8 mouse cellular contexts compared by ENCODE assay signal in genomic region chr5:136907991-136908857, GRCm38 (mm10). TPM values are rescaled to one million over a fixed set of nuclear protein-coding genes. Genes with fewer than 3 reads are reported as not detected.
A peak's percentile ranks its signal among the peaks of the same experiment; 100 is the strongest.
DNase-seq lines count a peak whose midpoint lies in the region; ATAC-seq and TF ChIP-seq lines count a peak whose summit lies in the region.

Ift22 (plus strand) TSS chr5:136908150.

- peak; percentile 83 to 88 for DNase-seq in gastrocnemius, postnatal 36 days
- peak; percentile 95 to 97 for DNase-seq in left cerebral cortex, postnatal 25 days (ENCODE audit: low spot score in 2 of 2)
- DNase-seq in midbrain, embryonic 10.5 days (ENCODE audit: low spot score), result peak; percentile 94
- peak; percentile 90 for DNase-seq in right cerebral cortex, postnatal 4 days

- peak within 1 kb of the TSS; percentile 63 for H3K4me3 ChIP-seq in cortical plate, adult 2 months (ENCODE audit: insufficient read depth, low read length)
- peak within 1 kb of the TSS; percentile 67 for H3K4me3 ChIP-seq in intestine, embryonic 15.5 days (replicated peaks)
- peak within 1 kb of the TSS; percentile 72 for H3K4me3 ChIP-seq in midbrain, embryonic 10.5 days

- H3K36me3 ChIP-seq in intestine, embryonic 15.5 days, result peaks cover 3% of the 10 kb centered on the region; the same call in 1 of the 2 replicates
- H3K36me3 ChIP-seq in midbrain, embryonic 10.5 days, result peaks cover 26% of the 10 kb centered on the region

- H3K27ac ChIP-seq in cortical plate, adult 2 months (ENCODE audit: insufficient read depth, low read length), result no peak within 1 kb of the TSS
- no peak within 1 kb of the TSS for H3K27ac ChIP-seq in intestine, embryonic 15.5 days
- H3K27ac ChIP-seq in midbrain, embryonic 10.5 days (replicated peaks), result peak within 1 kb of the TSS; percentile 86

- H3K4me1 ChIP-seq in cortical plate, adult 2 months (ENCODE audit: control insufficient read depth, insufficient read depth, low read length), result peaks cover 3% of the 10 kb centered on the region; the same call in 1 of the 2 replicates
- H3K4me1 ChIP-seq in intestine, embryonic 15.5 days (replicated peaks), result peaks cover 4% of the 10 kb centered on the region
- peaks cover 13% of the 10 kb centered on the region for H3K4me1 ChIP-seq in midbrain, embryonic 10.5 days

- TF ChIP-seq POLR2A in cortical plate, adult 2 months (IDR thresholded peaks at IDR 0.05; ENCODE audit: extremely low read depth, insufficient read depth, low read length), result no peak; the same call in 1 of the 2 replicates

- intact Hi-C loops in gastrocnemius, postnatal 36 days (cut with DNase I), result no loop called here
- intact Hi-C loops in left cerebral cortex, postnatal 25 days (cut with DNase I), result loop anchor here (1.0 kb wide), 1 partner anchor 9 kb away; no protein-coding TSS in a partner anchor

- no peak for TF ChIP-seq CTCF in cortical plate, adult 2 months (IDR thresholded peaks at IDR 0.05; ENCODE audit: extremely low read depth, insufficient read depth, low read length)

- no peaks in the 10 kb centered on the region for H3K27me3 ChIP-seq in intestine, embryonic 15.5 days (replicated peaks)
- H3K27me3 ChIP-seq in midbrain, embryonic 10.5 days (ENCODE audit: low read depth, poor library complexity, severe bottlenecking), result no peaks in the 10 kb centered on the region

- ATAC-seq in activated CD4-positive, CD25-positive, alpha-beta regulatory T cell, adult 4 months, result peak; percentile 94
- ATAC-seq in intestine, embryonic 15.5 days, result peak; percentile 96
- ATAC-seq in erythroid progenitor cell, adult 5-6 weeks (replicated peaks; ENCODE audit: low FRiP score, poor library complexity, severe bottlenecking), result no peak

- peak within 1 kb of the TSS; percentile 61 for H3K9ac ChIP-seq in intestine, embryonic 15.5 days

- no peaks in the 10 kb centered on the region for H3K9me3 ChIP-seq in intestine, embryonic 15.5 days
- H3K9me3 ChIP-seq in midbrain, embryonic 10.5 days (replicated peaks), result no peaks in the 10 kb centered on the region; the same call in 1 of the 2 replicates

- peak within 1 kb of the TSS; percentile 70 for H3K4me2 ChIP-seq in intestine, embryonic 15.5 days (replicated peaks)

- WGBS in intestine, embryonic 15.5 days, result 8% methylated on average over 32 of the region's 32 CpGs
- 10% methylated on average over 32 of the region's 32 CpGs for WGBS in midbrain, embryonic 10.5 days

RNA-seq across cellular contexts. Expression of gene Ift22, which starts in this region (rescaled TPM):
- polyA plus RNA-seq in activated CD4-positive, CD25-positive, alpha-beta regulatory T cell, adult 4 months (2017; shearing (Covaris generic)), result 1 to 10 TPM; 7.4 to 9.7 TPM
- polyA plus RNA-seq in cortical plate, adult 2 months (2012; rRNA removed), result 79.9 and 82.6 TPM in 2 replicates
- 1 to 10 TPM; 4.2 to 5.9 TPM for total RNA-seq in gastrocnemius, postnatal 36 days (2021)
- 54.4 and 55.0 TPM in 2 replicates for polyA plus RNA-seq in intestine, embryonic 15.5 days (2015; fragmentation: Nextera tagmentation; extraction: Ambion mirVana)
- total RNA-seq in left cerebral cortex, postnatal 25 days (2021), result 100 to 1,000 TPM in 1 of 2 experiments, 10 to 100 TPM in 1; 95.3 to 108 TPM
- polyA plus RNA-seq in midbrain, embryonic 10.5 days (2016; fragmentation: Nextera tagmentation; extraction: Ambion mirVana), result 104 and 114 TPM in 2 replicates
- total RNA-seq in erythroid progenitor cell, adult 5-6 weeks (2015; ENCODE audit: low replicate concordance), result 16.9 and 28.5 TPM in 2 replicates
- 0.15 and 0.39 TPM in 2 replicates for total RNA-seq in erythroid progenitor cell, adult 5-6 weeks (2017; ENCODE audit: low replicate concordance)
